Mouse (Mus musculus) neural tube, embryonic 14.5 days (tissue): ENCODE measurements around the gene Vsig10. TPM values are rescaled to one million over a fixed set of nuclear protein-coding genes. Genes with fewer than 3 reads are reported as not detected.

Experiments
- ATAC-seq: fragments of 200-750 bp; cut with Nextera tagmentation; 2 replicates; pipeline ENCODE4 v1.8.0; 2017; ENCODE audit warnings: low read depth, mild to moderate bottlenecking, moderate TSS enrichment, moderate library complexity
- H3K27ac ChIP-seq: fragments of 300-500 bp; sonication (generic); 2 replicates; pipeline ENCODE4 v1.5.1; 2014; ENCODE audit warnings: low read depth, mild to moderate bottlenecking, control low read depth, low read length, moderate library complexity, mixed read lengths
- H3K27me3 ChIP-seq: fragments of 300-500 bp; sonication (generic); 2 replicates; pipeline ENCODE4 v1.6.1; 2014; ENCODE audit warnings: low read length; ENCODE audit not compliant: control insufficient read depth, insufficient read depth
- H3K36me3 ChIP-seq: fragments of 300-500 bp; sonication (generic); 2 replicates; pipeline ENCODE4 v1.6.1; 2014; ENCODE audit warnings: low read length, mixed read lengths; ENCODE audit not compliant: control insufficient read depth, insufficient read depth
- H3K4me1 ChIP-seq: fragments of 300-500 bp; sonication (generic); 2 replicates; pipeline ENCODE4 v1.6.1; 2014; ENCODE audit warnings: low read length; ENCODE audit not compliant: control insufficient read depth, insufficient read depth
- H3K4me2 ChIP-seq: fragments of 300-500 bp; sonication (generic); 2 replicates; pipeline ENCODE4 v1.6.1; 2014; ENCODE audit warnings: mild to moderate bottlenecking, low read depth, low read length, control low read depth
- H3K4me3 ChIP-seq: fragments of 300-500 bp; sonication (generic); 2 replicates; pipeline ENCODE4 v1.5.1; 2014; ENCODE audit warnings: low read depth, low read length, control low read depth, mixed read lengths
- H3K9ac ChIP-seq: fragments of 300-500 bp; sonication (generic); replicated peaks from 2 replicates; pipeline ENCODE4 v1.6.1; 2014; ENCODE audit warnings: low read depth, mild to moderate bottlenecking, control low read depth, low read length, mixed read lengths
- H3K9me3 ChIP-seq: fragments of 300-500 bp; sonication (generic); 2 replicates; pipeline ENCODE4 v1.6.1; 2016; ENCODE audit warnings: low read length; ENCODE audit not compliant: control insufficient read depth
- WGBS: fragments of 180-500 bp; shearing (Covaris S2); extraction: QIAGEN DNeasy Blood & Tissue Kit; methylation state at CpG from one replicate; pipeline ENCODE4 v1.1.7; 2014; 5-methylcytosine and 5-hydroxymethylcytosine counted together
- polyA plus RNA-seq: library from polyadenylated mRNA; unstranded; fragments of >200 nt; fragmentation: Nextera tagmentation; extraction: Ambion mirVana; gene quantifications from 2 replicates; pipeline ENCODE4 v1.2.1, GENCODE M21; 2014

Gene Vsig10
- polyA plus RNA-seq, 1 experiment from 2014 or later, result 1.2 TPM

DNA sequence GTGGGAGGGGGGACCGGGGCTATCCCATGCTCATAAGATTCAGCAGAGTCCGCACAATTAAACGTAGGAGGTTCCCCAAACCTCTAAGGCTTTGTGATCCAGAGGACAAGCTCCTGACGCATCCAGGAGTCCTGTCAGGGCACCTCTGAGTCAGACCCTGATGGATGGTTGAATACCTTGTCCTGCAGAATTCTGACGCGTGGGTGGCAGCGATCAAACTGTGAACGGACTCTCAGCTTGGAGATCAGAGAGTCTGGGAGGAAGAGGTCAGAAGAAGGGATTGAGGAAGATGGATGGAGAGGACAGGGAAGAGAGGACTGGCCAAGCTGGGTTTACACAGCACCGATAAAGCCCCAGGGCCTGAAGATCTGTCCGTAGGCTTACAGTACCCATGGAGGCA lies 5.0 kb upstream of the Vsig10 start:
- no peak overlapping the region for H3K4me3 ChIP-seq

DNA sequence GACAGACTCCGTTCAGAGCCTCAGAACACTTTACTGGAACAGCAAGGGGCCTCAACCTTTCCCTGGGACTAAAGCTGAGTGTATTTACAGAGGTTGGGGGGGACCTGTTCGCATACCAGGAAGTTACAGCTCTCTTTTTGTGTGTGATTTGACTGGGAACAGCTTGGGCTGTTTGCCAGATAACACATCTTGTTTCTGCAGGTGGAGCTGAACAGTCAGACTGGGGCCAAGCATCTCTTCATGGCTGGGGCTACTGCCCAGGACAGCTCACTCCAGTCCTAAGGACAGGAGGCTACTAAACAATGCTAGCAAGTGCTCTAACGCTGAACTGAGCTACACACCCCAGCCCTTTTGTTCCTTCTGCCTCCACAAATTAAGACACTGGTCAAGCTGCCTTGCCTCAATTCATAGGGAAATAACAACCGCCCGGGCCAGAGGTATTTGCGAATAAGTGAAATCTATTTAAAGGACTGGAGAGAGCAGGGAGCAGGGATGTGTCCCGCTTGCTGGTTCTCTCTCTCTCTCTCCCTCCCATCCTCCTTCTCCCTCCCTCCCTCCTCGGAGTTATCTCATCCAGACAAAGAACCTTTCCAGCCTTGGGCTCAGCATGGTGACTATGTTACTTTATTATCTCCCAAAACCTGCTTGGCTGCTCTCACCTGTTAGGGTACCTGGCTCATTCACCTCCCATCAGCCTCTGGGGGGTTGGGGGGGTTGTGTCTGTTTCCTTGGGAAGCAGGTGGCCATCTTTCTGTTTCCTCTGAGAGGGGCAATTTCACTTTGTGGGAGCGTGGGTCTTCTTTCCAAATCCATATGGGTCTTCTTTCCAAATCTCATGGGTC lies 4.1 kb upstream of the Vsig10 start:
- 14% methylated on average over 9 of the region's 9 CpGs for WGBS
- ATAC-seq, result no peak
- Histone ChIP-seq H3K4me2 (no peak overlapping the region), H3K36me3 (no peaks in the 10 kb centered on the region), H3K4me3 (no peak overlapping the region), H3K4me1 (peaks cover 2% of the 10 kb centered on the region; the same call in 1 of the 2 replicates), H3K27ac (no peak overlapping the region), H3K9ac (no peak overlapping the region), H3K9me3 (no peaks in the 10 kb centered on the region), H3K27me3 (no peaks in the 10 kb centered on the region)

More for the DNA sequence above, 5.0 kb upstream of the Vsig10 start:
- no peaks in the 10 kb centered on the region for H3K9me3 ChIP-seq
- WGBS, result 47% methylated on average over 10 of the region's 10 CpGs
- 0 out of 2 replicates have a peak overlapping the region, but pooled peaks have one; percentile 8 for H3K4me2 ChIP-seq
- H3K27me3 ChIP-seq, result no peaks in the 10 kb centered on the region
- no peaks in the 10 kb centered on the region for H3K36me3 ChIP-seq
- no peak overlapping the region for H3K27ac ChIP-seq
- no peak for ATAC-seq
- H3K4me1 ChIP-seq, result no peaks in the 10 kb centered on the region
- no peak overlapping the region; the same call in 1 of the 2 replicates for H3K9ac ChIP-seq

DNA sequence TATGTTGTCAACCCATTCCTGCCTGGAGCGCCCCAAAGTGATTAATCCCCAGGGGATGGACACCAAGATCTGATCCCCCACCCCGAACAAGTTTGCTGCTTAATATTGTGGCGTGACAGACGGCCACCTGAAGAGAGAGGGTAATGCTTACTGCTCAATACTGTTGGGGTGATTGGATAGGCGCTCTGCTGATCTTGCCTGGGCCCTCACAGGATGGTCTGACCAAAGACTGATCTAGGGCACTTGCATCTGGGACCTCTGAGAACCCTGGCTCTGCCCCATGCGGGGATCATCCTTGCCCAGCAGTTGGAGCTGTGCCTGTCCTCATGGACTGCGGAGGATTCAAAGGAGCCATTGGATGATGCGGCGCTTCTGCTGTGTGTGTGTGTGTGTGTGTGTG lies 4.9 kb downstream of the Vsig10 start:
- no peak overlapping the region for H3K4me3 ChIP-seq
- H3K36me3 ChIP-seq, result no peaks in the 10 kb centered on the region
- no peak overlapping the region for H3K4me2 ChIP-seq
- H3K9ac ChIP-seq, result no peak overlapping the region
- 0 out of 2 replicates have a peak, but pooled peaks cover 4% of the 10 kb centered on the region for H3K27me3 ChIP-seq
- ATAC-seq, result no peak
- 84% methylated on average over 9 of the region's 9 CpGs for WGBS
- H3K27ac ChIP-seq, result no peak overlapping the region
- peaks cover 3% of the 10 kb centered on the region; the same call in 1 of the 2 replicates for H3K4me1 ChIP-seq
- H3K9me3 ChIP-seq, result no peaks in the 10 kb centered on the region

DNA sequence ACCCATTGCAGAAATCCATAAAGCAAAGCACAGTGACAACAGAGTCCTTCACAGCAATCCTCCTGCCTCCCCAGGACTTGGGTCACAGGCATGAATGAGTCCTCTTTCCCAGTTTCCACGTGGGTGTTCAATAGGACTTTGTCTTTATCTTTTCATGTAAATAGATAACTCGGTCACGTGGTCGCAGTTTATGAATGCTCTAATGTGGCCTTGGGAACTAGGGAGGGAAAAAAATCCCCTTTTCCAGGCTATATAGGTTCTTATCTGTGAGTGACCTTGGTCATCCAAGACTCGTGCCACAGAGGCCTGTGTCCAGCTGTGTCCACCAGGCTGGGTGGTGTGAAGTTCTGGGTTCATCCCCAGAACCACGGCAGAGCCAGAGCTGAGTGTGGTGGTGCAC lies 7.5 kb downstream of the Vsig10 start:
- 81% methylated on average over 6 of the region's 6 CpGs for WGBS
- no peak for ATAC-seq
- no peaks in the 10 kb centered on the region for H3K4me1 ChIP-seq
- H3K27ac ChIP-seq, result no peak overlapping the region
- no peak overlapping the region for H3K9ac ChIP-seq
- H3K4me3 ChIP-seq, result no peak overlapping the region
- no peaks in the 10 kb centered on the region for H3K36me3 ChIP-seq
- no peaks in the 10 kb centered on the region for H3K9me3 ChIP-seq
- no peak overlapping the region for H3K4me2 ChIP-seq
- no peaks in the 10 kb centered on the region for H3K27me3 ChIP-seq

DNA sequence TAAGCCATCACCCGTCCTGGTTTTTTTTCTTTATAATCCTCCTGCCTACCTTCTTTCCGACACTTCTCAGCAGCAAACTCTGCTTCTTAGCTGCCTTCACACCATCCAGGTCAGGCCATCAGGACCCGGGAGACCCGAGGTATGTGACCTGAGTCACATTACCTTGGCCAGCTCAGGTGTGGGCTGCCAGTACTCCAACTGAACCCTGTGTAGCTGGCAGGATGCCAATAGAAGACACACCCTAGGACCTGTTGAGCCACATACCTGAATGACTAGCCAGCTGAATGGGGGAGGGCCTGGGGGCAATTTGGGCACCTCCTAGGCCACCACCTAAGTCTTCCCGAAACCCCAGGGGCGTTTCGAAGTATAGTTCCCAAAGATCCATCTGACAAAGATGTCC lies 11.6 kb downstream of the Vsig10 start:
- H3K9ac ChIP-seq, result no peak overlapping the region
- no peak for ATAC-seq
- no peaks in the 10 kb centered on the region for H3K9me3 ChIP-seq
- H3K4me2 ChIP-seq, result no peak overlapping the region
- H3K4me1 ChIP-seq, result no peaks in the 10 kb centered on the region
- 88% methylated on average over 7 of the region's 7 CpGs for WGBS
- no peak overlapping the region for H3K4me3 ChIP-seq
- H3K36me3 ChIP-seq, result no peaks in the 10 kb centered on the region
- H3K27me3 ChIP-seq, result no peaks in the 10 kb centered on the region
- no peak overlapping the region for H3K27ac ChIP-seq

DNA sequence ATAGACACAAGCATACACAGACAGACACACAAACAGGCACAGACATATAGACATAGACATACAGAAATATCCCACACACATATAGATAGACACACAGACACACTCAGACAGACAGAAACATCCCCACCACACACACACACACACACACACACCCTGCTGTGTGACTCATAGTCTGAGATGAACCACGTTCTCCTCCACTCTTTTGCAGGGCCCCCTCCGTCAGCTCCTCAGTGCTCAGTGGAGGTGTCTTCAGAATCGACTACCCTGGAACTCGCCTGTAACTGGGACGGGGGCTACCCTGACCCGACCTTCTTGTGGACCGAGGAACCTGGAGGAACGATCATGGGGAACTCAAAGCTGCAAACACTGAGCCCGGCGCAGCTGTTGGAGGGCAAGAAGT lies 19.1 kb downstream of the Vsig10 start:
- 91% methylated on average over 10 of the region's 10 CpGs for WGBS
- Histone ChIP-seq H3K4me2 (no peak overlapping the region), H3K27me3 (no peaks in the 10 kb centered on the region), H3K9me3 (no peaks in the 10 kb centered on the region), H3K4me3 (no peak overlapping the region), H3K27ac (no peak overlapping the region), H3K9ac (no peak overlapping the region), H3K4me1 (no peaks in the 10 kb centered on the region), H3K36me3 (no peaks in the 10 kb centered on the region)
- ATAC-seq, result no peak

DNA sequence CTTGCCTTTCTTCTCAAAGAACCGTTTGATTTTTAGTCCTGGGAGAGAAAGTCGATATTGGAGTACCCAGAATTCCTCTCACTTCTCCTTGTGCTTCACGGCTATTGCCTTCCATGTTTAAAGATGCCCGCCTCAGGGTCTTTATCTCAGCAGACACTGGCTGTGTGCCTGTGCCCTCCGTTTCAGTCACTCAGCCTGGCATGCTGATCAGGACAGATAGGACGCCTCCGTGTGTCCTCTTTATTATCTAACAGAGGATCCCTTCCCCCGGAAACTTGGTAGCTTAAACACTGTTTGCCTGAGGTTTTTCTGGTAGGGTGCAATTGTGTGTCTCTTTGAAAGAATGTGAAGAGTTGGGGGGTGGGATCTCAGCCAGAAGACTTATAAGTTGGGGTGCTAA lies 19.6 kb downstream of the Vsig10 start:
- no peak overlapping the region for H3K27ac ChIP-seq
- no peak for ATAC-seq
- H3K9me3 ChIP-seq, result no peaks in the 10 kb centered on the region
- no peak overlapping the region for H3K4me2 ChIP-seq
- H3K4me1 ChIP-seq, result no peaks in the 10 kb centered on the region
- no peaks in the 10 kb centered on the region for H3K36me3 ChIP-seq
- WGBS, result 84% methylated on average over 8 of the region's 8 CpGs
- H3K27me3 ChIP-seq, result no peaks in the 10 kb centered on the region
- no peak overlapping the region for H3K4me3 ChIP-seq
- H3K9ac ChIP-seq, result no peak overlapping the region

DNA sequence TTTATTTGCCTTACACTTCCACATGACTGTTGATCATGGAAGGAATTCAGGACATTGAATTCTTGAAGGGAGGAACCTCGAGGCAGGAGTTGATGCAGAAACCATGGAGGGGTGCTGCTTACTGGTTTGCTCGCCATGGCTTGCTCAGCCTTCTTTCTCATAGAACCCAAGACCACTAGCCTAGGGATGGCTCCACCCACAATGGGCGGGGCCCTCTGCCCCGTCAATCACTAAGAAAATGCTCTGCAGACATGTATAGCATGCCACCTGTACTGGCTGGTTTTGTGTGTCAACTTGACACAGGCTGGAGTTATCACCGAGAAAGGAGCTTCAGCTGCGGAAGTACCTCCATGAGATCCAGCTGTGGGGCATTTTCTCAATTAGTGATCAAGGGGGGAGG lies 21.2 kb downstream of the Vsig10 start:
- WGBS, result 83% methylated on average over 6 of the region's 6 CpGs
- H3K27ac ChIP-seq, result no peak overlapping the region
- no peak overlapping the region for H3K9ac ChIP-seq
- no peak overlapping the region for H3K4me2 ChIP-seq
- no peak overlapping the region for H3K4me3 ChIP-seq
- no peak for ATAC-seq
- H3K27me3 ChIP-seq, result no peaks in the 10 kb centered on the region
- no peaks in the 10 kb centered on the region for H3K4me1 ChIP-seq
- H3K36me3 ChIP-seq, result no peaks in the 10 kb centered on the region
- H3K9me3 ChIP-seq, result no peaks in the 10 kb centered on the region

DNA sequence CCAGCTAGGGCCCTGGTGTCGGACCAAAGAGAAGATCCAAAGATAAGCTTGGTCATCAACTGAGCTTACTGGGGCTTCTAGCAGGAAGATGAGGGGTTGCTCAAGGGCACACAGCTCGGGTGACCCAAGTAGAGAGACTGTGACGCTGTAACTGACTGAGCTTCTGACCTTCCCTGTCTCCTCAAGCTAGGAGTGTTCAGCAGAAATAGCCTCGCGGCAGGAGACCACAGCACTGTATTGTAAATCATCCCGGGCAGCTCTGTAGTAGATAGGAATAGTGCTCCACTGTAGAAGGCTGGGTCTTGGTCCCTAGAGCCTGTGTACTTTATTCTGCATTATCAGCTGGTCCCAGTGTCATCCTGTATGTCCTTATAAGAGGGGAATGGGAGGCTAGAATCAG lies 23.0 kb downstream of the Vsig10 start:
- no peak overlapping the region for H3K27ac ChIP-seq
- H3K4me2 ChIP-seq, result no peak overlapping the region
- 80% methylated on average over 6 of the region's 6 CpGs for WGBS
- no peak overlapping the region for H3K9ac ChIP-seq
- no peaks in the 10 kb centered on the region for H3K9me3 ChIP-seq
- H3K4me1 ChIP-seq, result no peaks in the 10 kb centered on the region
- H3K36me3 ChIP-seq, result no peaks in the 10 kb centered on the region
- H3K27me3 ChIP-seq, result no peaks in the 10 kb centered on the region
- no peak for ATAC-seq
- no peak overlapping the region for H3K4me3 ChIP-seq
